Mouse (Mus musculus): Measurements from ENCODE around the gene Trmt1l.

Gene Trmt1l

GRCm38 (mm10) chr1:151495635-151496285 lies 67.4 kb downstream of the Trmt1l start:
- no peak for DNase-seq

GRCm38 (mm10) chr1:151497028-151497427 lies 68.7 kb downstream of the Trmt1l start:
- peak; percentile 23 to 35 for DNase-seq

GRCm38 (mm10) chr1:151497942-151498341 lies 69.6 kb downstream of the Trmt1l start:
- DNase-seq = no peak

GRCm38 (mm10) chr1:151498381-151498780 lies 70.0 kb downstream of the Trmt1l start:
- no peak for DNase-seq

- DNase-seq = peak; percentile 46 to 63
These were observed 71.6 kb downstream of the Trmt1l start for GRCm38 (mm10) chr1:151499815-151500501.

- peak; percentile 89 to 91 for DNase-seq
These were observed 72.4 kb downstream of the Trmt1l start, which contains the start of gene Rnf2 for GRCm38 (mm10) chr1:151500531-151501361. TSS of gene Rnf2 (minus strand) at chr1:151500955.

Data from cerebellum, adult 18-20 months (tissue).